Mouse (Mus musculus) kidney, embryonic 16.5 days (tissue): ENCODE results near the gene Mpp5. TPM values are rescaled to one million over a fixed set of nuclear protein-coding genes. Genes with fewer than 3 reads are reported as not detected.

ENCODE experiments used
- ATAC-seq: fragments of 200-750 bp; cut with Nextera tagmentation; 2 replicates; pipeline ENCODE4 v1.8.0; 2017; ENCODE audit warnings: moderate TSS enrichment; ENCODE audit not compliant: low FRiP score, low TSS enrichment
- H3K27ac ChIP-seq: fragments of 300-500 bp; sonication (generic); 2 replicates; pipeline ENCODE4 v1.5.1; 2014; ENCODE audit warnings: low read length
- H3K27me3 ChIP-seq: fragments of 300-500 bp; sonication (generic); 2 replicates; pipeline ENCODE4 v1.6.1; 2014; ENCODE audit warnings: low read length, control low read depth, mixed read lengths; ENCODE audit not compliant: insufficient read depth
- H3K36me3 ChIP-seq: fragments of 300-500 bp; sonication (generic); 2 replicates; pipeline ENCODE4 v1.6.1; 2014; ENCODE audit warnings: low read length, control low read depth, mixed read lengths; ENCODE audit not compliant: insufficient read depth
- H3K4me1 ChIP-seq: fragments of 300-500 bp; sonication (generic); 2 replicates; pipeline ENCODE4 v1.6.1; 2014; ENCODE audit warnings: low read length, control low read depth, mixed read lengths; ENCODE audit not compliant: insufficient read depth
- H3K4me2 ChIP-seq: fragments of 300-500 bp; sonication (generic); replicated peaks from 2 replicates; pipeline ENCODE4 v1.6.1; 2014; ENCODE audit warnings: low read depth, low read length
- H3K4me3 ChIP-seq: fragments of 300-500 bp; sonication (generic); 2 replicates; pipeline ENCODE4 v1.5.1; 2014; ENCODE audit warnings: mild to moderate bottlenecking, low read length
- H3K9ac ChIP-seq: fragments of 300-500 bp; sonication (generic); replicated peaks from 2 replicates; pipeline ENCODE4 v1.6.1; 2014; ENCODE audit warnings: low read length
- H3K9me3 ChIP-seq: fragments of 300-500 bp; sonication (generic); 2 replicates; pipeline ENCODE4 v1.6.1; 2016; ENCODE audit warnings: low read length, control low read depth
- WGBS: fragments of 180-500 bp; shearing (Covaris S2); extraction: QIAGEN DNeasy Blood & Tissue Kit; methylation state at CpG from one replicate; pipeline ENCODE4 v1.1.7; 2014; 5-methylcytosine and 5-hydroxymethylcytosine counted together
- polyA plus RNA-seq: library from polyadenylated mRNA; unstranded; fragments of >200 nt; fragmentation: Nextera tagmentation; extraction: Ambion mirVana; gene quantifications from 2 replicates; pipeline ENCODE4 v1.2.1, GENCODE M21; 2015

Gene Mpp5
- polyA plus RNA-seq = 23.0 and 25.4 TPM in 2 replicates

DNA sequence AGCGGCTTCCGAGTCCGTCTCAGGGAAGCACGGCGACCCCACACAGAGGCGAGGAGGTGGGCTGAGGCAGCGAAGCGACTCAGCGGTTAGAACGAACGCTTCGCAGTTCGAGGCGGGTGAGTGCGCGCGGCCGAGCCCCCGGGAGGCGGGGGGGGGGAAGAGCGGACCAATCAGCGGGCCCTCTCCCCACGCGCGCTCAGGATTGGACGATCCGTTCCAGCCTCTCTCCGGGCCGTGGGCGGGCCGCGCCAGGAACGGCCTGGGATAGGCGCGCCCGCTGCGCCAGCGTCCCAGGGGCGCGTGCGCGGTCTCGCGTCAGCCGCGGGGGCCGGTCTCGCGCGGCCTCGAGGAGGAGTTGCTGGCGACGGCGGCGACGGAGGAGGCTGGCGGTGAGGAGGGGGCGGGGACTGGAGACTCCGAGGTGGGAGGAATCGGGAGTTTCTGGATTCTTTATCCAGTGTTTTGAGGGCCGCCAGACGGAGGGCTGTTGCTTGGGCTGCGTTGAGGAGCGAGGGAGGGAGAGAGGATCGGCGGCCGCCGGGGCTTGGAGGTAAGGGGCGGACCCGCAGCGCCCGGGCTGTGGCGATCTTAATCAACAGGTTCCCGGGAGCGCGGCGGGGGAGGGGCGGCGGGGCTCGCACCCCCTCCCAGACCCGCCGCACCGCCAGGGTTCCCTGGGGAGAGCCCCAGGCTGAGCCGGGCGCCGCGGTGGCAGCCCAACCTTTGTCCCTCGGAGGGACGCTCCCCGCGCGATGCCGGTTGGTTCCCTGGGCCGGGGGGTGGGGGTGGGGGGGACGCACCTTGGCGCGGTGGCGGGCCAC is at the start of gene Mpp5:
TSS of gene Mpp5 (plus strand) at position 351 of the 821 bp plus-strand sequence.
- peak; percentile 100 for ATAC-seq
- Histone ChIP-seq H3K36me3 (no peaks in the 10 kb centered on the region), H3K9me3 (no peaks in the 10 kb centered on the region), H3K27ac (peak within 1 kb of the TSS; percentile 97), H3K9ac (peak within 1 kb of the TSS; percentile 94), H3K27me3 (peaks cover 3% of the 10 kb centered on the region), H3K4me3 (peak within 1 kb of the TSS; percentile 83), H3K4me2 (peak within 1 kb of the TSS; percentile 99), H3K4me1 (0 out of 2 replicates have a peak, but pooled peaks cover 5% of the 10 kb centered on the region)
- WGBS = under 1% methylated on average over 77 of the region's 98 CpGs

DNA sequence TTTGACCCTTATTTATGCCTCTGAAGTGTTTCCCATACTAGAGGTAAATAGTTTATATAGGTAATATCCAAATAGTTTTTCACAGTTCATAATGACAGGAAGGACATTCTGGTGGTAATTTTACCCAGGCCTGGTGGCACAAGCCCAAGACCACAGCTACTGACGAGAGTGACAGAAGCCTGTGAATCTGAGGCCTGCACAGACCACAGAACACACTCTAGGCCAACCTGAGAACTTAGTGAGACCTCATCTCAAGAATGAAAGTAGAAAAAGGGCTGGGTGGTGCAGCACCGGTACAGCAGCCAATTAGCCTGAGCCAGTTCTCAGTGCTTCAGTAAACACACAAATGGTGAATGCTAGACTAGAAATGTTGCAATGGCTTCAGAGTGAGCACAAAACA is 30.9 kb upstream of the Mpp5 start:
- H3K36me3 ChIP-seq = no peaks in the 10 kb centered on the region
- H3K4me3 ChIP-seq = no peak overlapping the region
- no peak overlapping the region for H3K4me2 ChIP-seq
- H3K27me3 ChIP-seq = no peaks in the 10 kb centered on the region
- no peak overlapping the region for H3K27ac ChIP-seq
- 77% methylated on average over 2 of the region's 2 CpGs for WGBS
- H3K9ac ChIP-seq = no peak overlapping the region
- no peak for ATAC-seq
- H3K9me3 ChIP-seq = no peaks in the 10 kb centered on the region
- H3K4me1 ChIP-seq = no peaks in the 10 kb centered on the region

DNA sequence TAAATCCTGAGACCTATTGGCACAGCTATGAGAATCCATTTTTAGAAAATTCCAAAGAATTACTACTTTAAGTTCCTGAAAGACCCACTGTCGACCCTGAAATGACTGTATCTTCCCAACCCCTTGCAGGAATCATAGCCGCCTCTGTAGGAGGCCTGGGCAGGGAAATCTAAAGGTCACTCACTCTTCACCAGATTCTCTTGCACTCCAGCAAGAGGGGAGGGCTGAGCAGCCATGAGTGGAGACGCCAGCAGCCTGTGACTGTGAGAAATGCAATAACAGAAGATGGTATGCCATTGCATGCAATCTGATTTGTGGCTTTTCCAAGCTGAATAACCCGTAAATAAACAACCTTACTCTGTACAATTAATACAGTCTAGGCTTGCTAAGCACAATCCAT is 21.0 kb upstream of the Mpp5 start:
- H3K4me1 ChIP-seq = no peaks in the 10 kb centered on the region
- 43% methylated on average over 4 of the region's 4 CpGs for WGBS
- no peak overlapping the region for H3K27ac ChIP-seq
- H3K4me2 ChIP-seq = no peak overlapping the region
- peak; percentile 69; the same call in 1 of the 2 replicates for ATAC-seq
- H3K4me3 ChIP-seq = no peak overlapping the region
- no peaks in the 10 kb centered on the region for H3K36me3 ChIP-seq
- H3K9me3 ChIP-seq = no peaks in the 10 kb centered on the region
- no peaks in the 10 kb centered on the region for H3K27me3 ChIP-seq
- H3K9ac ChIP-seq = no peak overlapping the region

DNA sequence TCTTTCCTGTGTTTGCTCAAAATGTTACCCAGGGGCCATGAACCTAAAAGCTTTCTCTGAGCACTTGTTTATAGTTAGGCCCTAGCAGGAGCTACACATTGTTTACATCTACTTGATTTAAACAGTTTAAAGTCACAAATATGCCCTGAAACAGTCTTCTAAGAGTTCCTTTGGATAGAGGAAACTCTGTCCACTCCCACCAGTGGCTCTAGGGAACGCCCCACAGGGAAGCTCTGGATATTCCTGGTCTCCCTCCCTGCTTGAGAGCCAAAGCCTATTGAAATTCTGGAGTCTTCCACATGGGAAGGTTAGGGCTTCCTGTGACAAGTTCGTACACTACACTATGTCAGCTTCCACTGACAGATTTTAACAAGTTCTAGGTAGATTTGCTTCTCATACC is 9.1 kb upstream of the Mpp5 start:
- Histone ChIP-seq H3K4me1 (no peaks in the 10 kb centered on the region), H3K4me2 (no peak overlapping the region), H3K9ac (no peak overlapping the region), H3K36me3 (no peaks in the 10 kb centered on the region), H3K4me3 (no peak overlapping the region), H3K9me3 (no peaks in the 10 kb centered on the region), H3K27ac (no peak overlapping the region), H3K27me3 (no peaks in the 10 kb centered on the region)
- ATAC-seq = no peak
- 58% methylated on average over 2 of the region's 2 CpGs for WGBS

DNA sequence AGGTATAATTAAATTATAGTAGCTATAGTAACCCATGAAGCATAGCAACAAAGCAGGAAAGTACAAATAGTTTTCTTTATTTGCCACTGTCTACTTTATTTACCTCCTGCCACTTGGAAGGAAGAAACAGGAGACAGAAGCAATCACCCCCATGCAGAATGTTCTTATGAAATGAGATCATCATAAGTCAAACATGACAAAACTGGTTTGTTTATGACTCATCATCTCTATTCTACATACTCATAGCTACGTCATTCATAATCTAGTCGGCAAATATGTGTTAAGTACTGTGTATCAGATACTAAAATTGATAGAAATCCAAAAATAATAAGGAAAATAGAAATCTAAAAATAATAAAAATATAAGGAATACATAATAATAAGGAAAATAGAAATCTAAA is 8.4 kb upstream of the Mpp5 start:
- H3K4me2 ChIP-seq = no peak overlapping the region
- no peaks in the 10 kb centered on the region for H3K9me3 ChIP-seq
- no peak for ATAC-seq
- H3K4me1 ChIP-seq = no peaks in the 10 kb centered on the region
- WGBS = 84% methylated on average over 2 of the region's 2 CpGs
- no peaks in the 10 kb centered on the region for H3K27me3 ChIP-seq
- H3K36me3 ChIP-seq = no peaks in the 10 kb centered on the region
- H3K27ac ChIP-seq = no peak overlapping the region
- no peak overlapping the region for H3K9ac ChIP-seq
- no peak overlapping the region for H3K4me3 ChIP-seq

DNA sequence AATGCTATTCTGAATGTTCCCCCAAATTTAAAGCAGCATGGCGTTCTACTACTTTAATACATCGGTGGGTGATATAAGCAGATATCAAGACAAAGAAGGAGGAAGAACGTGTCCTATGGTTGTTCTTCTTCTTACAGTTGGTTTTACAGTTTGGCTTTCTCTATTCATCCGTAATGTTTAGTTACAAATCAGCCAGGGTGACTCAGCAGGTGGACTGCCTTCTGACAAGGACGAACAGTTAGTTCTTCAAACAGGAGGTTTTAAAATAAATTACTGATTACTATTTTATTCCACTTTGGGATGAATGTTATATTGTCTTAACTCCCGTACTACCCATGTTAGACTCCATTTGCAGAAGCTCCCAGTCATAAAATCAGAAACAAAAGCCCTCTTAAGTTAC is 2.5 kb upstream of the Mpp5 start:
- ATAC-seq = no peak
- H3K36me3 ChIP-seq = no peaks in the 10 kb centered on the region
- no peak overlapping the region for H3K4me2 ChIP-seq
- peaks cover 3% of the 10 kb centered on the region for H3K27me3 ChIP-seq
- H3K9me3 ChIP-seq = no peaks in the 10 kb centered on the region
- 73% methylated on average over 6 of the region's 6 CpGs for WGBS
- 0 out of 2 replicates have a peak, but pooled peaks cover 5% of the 10 kb centered on the region for H3K4me1 ChIP-seq
- H3K4me3 ChIP-seq = no peak overlapping the region
- H3K9ac ChIP-seq = no peak overlapping the region
- no peak overlapping the region for H3K27ac ChIP-seq

DNA sequence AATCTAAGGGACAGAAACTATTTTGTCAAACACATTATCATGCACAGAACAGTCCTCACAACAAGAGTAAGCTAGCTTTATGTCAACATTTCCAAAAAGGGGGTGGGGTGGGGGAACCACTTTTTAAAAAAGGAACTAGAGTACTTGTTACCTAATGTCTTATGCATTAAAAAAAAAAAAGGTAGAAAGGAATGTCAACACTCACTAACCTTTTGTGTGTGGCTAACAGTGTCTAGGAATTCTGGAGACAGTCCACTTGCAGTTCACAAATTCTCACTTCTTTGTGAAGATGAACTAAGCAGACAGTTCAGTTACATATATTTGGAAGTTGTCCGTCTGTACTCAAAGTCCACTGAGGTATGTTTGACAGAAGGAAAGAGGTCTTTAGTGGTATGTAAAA is 1.3 kb upstream of the Mpp5 start:
- Histone ChIP-seq H3K27me3 (peaks cover 3% of the 10 kb centered on the region), H3K27ac (no peak overlapping the region), H3K36me3 (no peaks in the 10 kb centered on the region), H3K4me1 (0 out of 2 replicates have a peak, but pooled peaks cover 5% of the 10 kb centered on the region), H3K4me2 (peak overlapping the region; percentile 99; the same call in 1 of the 2 replicates), H3K4me3 (no peak overlapping the region), H3K9me3 (no peaks in the 10 kb centered on the region), H3K9ac (no peak overlapping the region)
- 76% methylated on average over 1 of the region's 1 CpGs for WGBS
- no peak for ATAC-seq

DNA sequence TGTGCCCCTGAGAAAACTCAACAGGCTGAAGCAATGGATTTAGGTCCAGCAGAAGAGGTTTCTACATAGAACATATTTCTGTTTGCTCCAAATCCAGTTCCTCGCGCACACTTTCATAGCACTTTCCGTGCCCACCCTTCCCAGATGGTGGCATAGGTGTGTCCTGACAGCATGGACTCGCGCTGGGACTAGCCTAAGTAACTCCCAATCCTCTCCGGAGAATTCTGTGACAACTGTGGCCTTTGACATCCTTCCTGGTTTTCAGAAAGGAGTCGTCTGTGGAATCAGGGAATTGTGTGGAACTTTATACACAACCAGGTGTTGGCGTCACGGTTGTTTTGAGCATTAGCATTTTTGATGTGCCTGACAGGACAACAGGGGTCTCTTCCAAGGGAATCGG is 594 bp upstream of the Mpp5 start:
- Histone ChIP-seq H3K36me3 (no peaks in the 10 kb centered on the region), H3K9ac (peak overlapping the region; percentile 85), H3K4me3 (peak overlapping the region; percentile 83), H3K4me2 (peak overlapping the region; percentile 99), H3K9me3 (no peaks in the 10 kb centered on the region), H3K27ac (peak overlapping the region; percentile 81), H3K27me3 (peaks cover 3% of the 10 kb centered on the region), H3K4me1 (0 out of 2 replicates have a peak, but pooled peaks cover 5% of the 10 kb centered on the region)
- 0% methylated on average over 10 of the region's 10 CpGs for WGBS
- peak; percentile 28 for ATAC-seq

DNA sequence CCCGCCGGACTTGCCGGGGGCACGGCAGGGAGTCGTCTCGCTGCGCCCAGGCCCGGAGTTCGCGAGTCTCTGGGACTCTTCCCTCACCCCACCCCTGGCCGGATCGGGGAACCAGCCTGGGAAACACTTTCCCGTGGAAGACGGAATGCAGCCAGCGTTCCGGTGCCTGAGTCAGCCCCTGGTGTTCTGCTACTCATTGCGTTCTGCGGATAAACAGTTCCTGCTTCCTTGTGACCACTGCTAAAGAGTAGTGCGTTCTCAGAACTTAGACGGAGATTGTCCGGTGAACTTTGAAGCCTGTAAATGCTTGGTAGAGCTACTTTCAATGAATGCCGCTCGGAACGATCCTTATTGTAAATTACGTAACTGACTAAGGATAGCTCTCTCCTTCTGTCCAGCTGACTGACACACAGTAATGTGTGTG is 683 bp downstream of the Mpp5 start:
- H3K36me3 ChIP-seq = no peaks in the 10 kb centered on the region
- H3K9ac ChIP-seq = peak overlapping the region; percentile 94
- peaks cover 3% of the 10 kb centered on the region for H3K27me3 ChIP-seq
- peak overlapping the region; percentile 83 for H3K4me3 ChIP-seq
- peak; percentile 50 for ATAC-seq
- no peaks in the 10 kb centered on the region for H3K9me3 ChIP-seq
- peak overlapping the region; percentile 99 for H3K4me2 ChIP-seq
- peak overlapping the region; percentile 97 for H3K27ac ChIP-seq
- 0 out of 2 replicates have a peak, but pooled peaks cover 5% of the 10 kb centered on the region for H3K4me1 ChIP-seq
- WGBS = under 1% methylated on average over 25 of the region's 25 CpGs

DNA sequence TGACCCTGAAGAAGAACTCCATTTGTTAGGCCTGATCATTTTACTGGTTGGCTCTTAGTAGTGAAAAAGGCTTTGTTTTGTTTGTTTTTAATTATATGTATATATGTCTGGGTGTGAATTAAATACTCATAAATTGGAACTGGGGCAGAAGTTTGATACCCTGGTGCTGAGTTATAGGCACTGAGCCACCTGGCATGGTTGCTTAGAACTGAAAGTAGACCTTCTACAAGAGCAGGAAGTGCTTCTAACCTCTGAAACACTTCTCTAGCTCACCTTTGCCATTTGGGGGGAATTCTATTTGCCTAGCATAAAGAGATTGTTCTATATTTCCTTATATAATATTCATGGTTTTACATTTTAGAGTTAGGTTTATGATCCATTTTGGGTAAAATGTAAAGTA is 13.3 kb downstream of the Mpp5 start:
- Histone ChIP-seq H3K36me3 (no peaks in the 10 kb centered on the region), H3K9ac (no peak overlapping the region), H3K4me1 (no peaks in the 10 kb centered on the region), H3K27me3 (no peaks in the 10 kb centered on the region), H3K9me3 (no peaks in the 10 kb centered on the region), H3K4me3 (no peak overlapping the region), H3K4me2 (no peak overlapping the region), H3K27ac (no peak overlapping the region)
- no peak for ATAC-seq
